Mouse (Mus musculus): ENCODE results near the gene Crybg2.

Gene Crybg2

DNA sequence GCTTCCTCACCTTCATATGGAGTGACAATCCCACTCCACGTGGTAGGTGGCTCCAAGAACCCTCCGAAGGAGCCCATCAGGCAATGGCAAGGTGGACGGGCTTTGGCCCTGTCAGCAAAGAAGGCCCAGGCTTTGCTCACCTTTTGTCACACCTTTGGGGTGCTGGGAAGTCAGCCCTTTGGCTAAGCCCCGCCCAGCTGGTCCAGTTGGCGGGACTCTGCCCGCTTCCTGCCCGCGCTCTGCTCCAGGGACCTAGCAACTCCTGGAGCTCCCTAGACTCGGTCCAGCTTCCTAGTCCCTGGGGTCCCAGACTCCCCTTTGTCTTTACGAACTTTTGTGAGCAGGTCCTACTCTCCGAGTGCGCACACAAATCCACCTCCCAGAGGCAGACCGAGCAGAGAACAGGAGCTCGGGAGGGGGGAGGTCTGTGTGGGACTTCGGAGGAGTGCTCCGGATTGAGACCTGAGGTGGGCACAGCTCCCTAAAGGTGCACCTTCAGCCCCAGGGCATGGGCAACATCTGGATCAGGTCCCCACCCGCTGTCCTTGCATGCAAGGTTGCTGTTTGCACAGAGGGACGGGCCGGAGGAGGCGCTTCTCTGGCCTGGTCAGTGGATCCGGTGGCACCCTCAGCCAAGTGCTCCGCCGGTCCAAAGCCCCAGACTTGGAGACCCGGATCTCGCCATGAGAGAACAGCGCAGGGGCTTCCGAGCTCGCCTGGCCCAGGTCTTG, at the start of gene Crybg2:
TSS of gene Crybg2 (plus strand) at position 681 of the 731 bp plus-strand sequence.
- no peak for DNase-seq

DNA sequence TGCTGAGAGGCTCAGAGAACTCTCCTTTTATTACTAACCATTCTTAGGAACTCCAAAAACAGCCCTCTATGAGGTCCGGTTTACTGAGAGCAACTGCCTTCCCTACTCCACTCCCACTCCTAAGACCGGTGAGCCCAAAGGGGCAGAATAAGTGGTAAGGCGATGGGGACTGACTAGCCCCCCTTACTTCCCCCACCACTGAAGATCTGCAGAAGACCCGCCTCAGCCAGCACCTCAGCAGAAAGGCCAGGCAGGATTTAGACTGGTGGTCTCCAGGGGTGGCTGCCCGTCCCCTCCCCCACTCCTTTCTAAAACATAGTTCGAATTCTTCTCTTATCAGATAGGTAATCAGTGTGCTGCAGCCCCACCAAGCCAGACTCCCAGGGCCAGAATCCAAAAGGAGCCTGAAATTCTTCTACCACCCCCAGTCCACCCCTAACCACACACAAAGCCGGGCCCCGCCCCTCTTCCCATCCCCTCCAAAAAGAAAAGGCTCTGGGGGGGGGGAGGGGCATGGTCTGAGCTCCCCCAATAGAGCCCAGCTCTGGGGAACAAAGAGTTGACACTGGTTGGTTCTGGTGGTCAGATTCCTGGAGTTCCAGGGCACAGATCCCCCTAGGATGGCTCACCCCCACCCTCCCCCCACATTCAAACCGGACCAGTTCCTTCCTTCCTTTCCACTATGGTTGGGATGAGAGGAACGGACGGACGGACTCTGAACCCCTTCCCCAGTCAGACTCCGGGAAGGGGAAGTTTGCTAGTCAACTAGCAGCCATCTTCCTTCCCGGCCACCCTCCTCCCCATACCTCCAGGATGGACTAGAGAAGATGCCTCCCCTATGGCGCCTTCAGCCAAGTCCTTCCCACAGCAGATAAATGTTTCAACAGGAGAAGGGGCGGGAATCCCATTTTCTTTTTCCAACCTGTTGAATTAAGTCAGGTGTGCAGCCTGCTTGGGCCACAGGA, 48.9 kb upstream of the Crybg2 start:
- no peak for DNase-seq

DNA sequence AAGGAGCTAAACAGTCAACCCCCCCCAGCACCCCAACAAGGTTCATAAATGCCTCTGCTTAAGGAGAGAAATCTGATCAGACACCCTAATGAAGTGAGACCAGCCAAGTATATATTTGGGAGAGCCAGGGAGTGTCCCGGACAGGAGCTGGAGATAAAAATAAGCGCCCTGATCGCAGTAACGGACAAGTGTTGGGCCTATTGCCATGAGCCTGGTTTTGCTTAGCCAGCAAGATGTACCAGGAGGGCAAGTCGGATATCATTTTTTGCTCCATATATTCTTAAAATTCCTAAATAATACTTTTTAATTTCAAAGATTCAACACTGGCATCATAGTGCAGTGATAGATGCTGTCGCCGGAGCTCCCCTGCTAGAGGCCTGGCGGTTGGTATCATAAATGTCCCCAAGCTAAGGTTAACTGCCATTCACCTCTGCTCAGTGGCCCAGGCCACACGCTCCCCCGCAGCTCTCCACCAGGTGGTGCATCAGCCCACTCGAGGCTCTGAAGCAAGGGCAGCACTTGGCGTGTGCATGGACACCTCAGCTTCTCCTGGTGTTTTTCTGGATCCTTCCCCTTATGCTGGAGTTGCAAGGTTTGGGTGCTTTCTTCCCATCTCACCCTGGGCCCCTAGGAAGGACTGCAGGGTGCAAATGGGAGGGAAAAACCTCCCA, 47.6 kb upstream of the Crybg2 start:
- no peak for DNase-seq

DNA sequence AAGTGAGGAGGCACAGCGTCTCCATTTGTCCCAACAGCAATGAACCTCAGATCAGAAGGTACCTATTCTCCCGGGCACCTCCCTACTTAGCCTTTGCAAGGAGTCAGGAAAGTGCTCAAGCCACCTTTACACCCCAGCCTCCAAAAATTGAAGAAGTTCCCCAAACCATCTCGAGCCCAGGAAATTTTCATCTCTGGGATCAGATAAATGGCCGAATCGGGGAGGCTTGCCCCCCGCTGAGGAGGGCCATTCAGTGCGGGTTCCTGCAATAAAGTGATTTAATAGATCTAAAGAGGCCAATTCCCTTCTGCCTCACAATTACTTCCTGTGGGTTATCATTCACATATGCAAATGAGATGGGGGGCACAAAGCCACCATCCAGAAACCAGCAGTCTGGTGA, 44.4 kb upstream of the Crybg2 start:
- DNase-seq: no peak

DNA sequence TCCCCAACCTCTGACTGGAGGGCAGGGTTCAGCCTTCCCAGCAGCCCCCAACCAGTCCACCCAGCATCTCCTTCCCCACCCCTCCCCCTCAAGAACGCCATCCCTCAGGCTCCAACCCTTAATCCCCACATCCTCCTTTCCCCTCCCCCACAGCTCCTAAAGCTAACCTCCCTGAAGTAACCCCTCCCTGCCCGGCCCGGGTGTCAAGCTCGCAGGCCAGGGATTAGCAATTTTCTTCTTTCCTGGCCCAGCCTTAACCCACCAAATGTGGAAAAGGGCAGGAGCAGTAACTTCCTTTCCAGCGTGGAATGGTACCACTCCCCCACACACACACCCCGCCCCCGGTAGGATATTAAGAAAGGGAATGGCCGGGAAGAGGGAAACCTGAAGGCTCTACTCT, 43.8 kb upstream of the Crybg2 start:
- no peak for DNase-seq

DNA sequence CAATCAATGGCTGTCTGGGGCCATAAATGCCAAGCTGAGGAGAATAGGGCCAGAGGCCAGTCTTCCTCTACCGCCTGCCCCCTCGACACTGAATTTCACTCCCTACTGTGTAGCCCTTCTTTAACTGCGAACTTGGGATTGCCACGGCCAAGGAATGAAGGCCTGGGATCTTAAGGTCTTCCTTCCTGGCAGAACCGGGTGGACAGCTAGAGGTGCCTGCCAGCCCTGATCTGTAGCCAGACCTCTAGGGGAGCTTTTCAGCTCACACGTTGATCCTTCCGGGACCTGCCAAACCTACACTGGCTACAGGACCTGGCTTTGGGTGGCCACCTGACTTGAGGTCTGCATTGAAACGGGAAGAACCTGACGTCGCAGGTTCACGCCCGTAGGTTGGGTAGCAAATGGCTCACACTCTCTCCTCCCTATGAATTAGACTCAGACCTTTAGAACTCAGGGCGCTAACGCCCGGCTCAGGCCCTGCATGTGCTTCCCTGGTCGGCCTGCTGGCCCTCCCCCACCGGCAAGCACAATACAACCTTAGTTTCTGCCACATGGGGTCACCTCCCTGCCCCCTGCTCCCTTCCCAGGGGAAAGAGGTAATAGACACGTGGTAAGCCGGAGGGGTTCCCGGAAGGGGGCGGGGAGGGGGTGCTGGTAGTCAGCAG, 43.3 kb upstream of the Crybg2 start:
- DNase-seq: no peak

DNA sequence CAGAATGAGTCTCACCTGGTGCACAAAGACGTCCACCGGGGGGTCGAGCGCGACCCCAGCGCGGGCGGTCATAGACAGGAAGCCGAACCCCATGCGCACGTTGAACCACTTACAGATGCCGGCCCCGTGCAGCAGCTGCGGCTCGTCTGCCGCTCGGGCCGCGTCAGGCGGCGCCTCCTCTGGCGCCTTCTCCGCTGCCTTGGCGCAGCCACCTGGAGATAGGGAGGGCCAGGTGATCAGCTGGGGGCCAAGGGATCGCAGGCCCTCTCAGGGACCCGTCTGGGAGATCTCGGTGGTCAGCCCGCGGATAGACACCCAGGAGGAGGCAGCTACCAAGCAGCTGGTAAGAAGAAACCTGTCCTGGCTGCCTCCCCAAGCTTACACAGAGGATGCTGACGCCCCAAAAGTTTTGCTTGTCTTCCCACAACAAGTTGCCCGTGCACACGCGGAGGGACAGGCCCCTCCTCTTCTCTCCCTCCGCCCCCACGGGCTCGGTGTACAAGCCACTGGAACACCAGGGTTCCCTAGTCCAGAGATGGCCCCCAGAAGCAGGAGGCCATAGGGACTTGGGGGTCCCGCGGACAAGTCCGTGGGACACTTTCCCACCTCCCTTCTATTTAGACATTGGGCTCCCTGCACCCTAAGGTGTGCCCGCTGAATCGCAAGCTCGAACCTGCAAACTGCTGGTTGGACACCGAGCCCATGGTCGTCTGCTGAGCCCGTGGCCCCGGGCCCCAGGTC, 42.4 kb upstream of the Crybg2 start:
- no peak for DNase-seq

DNA sequence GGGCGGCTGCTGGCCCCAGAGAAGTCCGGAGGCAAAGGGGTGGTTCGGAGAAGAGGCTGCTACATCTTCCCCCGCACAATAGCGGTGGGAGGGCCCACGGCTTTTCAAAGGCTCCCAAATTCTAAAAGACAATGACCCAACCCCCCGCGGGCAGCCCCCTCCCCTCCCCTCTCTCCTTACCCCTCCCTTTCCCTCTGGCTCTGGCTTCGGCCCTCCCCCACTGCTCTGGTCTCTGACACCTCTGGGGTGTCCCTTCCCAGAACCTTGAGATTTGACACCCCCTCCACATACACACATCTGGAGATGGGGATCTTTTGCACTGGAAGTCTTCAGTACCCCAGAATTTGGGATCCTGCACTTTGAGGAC, 41.9 kb upstream of the Crybg2 start, which contains the start of gene Lin28a:
TSS of gene Lin28a (minus strand) at position 63 of the 367 bp plus-strand sequence.
- no peak for DNase-seq

DNA sequence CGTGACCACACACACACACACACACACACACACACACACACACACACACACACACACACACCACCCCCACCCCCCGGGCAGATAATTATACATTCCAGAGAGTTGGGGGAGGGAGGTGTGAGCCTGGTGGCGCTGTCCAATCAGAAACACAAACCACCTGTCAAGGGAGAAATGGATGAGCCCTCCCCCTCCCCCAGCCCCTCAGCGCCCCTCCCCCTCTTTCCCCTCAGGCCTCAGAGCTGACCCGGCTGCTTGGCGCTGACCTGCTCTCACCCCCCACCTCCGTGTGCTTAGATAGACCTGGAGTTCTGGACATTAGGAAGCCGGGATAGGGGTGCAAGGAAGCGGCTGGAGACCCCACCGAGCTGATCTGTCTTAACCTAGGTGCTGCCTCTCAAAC, 41.4 kb upstream of the Crybg2 start:
- no peak for DNase-seq

DNA sequence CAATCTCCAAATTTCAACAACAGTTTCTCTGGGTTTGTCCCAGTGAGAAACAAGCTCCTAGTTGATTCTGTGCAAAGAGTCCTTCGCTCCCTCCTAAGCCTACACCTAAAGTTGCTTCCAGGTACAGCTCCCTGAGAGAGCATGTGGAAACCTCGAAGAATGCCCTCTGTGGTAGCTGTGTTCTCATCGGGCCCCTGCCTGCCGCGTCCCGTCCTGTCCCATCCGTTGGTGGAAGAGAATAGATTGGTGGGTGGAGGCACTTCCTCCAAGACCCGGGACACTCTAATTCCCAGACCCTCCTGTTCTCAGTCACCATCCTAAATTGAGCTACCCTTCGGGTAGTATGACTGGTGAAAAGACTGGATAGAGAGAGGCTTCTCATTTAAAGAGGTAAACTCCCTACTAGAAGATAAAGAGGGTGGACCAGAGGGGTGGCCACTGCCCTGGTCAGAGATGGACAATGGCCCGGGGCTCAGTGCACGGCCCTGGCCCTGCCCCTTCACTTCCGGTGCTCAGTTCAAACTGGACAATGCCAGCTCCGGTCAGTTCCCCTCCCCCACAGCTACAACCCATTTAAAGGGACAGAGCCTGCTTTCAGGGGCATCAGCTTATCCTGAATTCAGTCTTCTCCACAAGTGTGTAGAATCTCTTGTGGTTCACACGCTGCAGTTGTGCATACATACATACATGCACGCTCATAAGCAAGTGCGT, 40.8 kb upstream of the Crybg2 start:
- DNase-seq: peak; percentile 80

DNA sequence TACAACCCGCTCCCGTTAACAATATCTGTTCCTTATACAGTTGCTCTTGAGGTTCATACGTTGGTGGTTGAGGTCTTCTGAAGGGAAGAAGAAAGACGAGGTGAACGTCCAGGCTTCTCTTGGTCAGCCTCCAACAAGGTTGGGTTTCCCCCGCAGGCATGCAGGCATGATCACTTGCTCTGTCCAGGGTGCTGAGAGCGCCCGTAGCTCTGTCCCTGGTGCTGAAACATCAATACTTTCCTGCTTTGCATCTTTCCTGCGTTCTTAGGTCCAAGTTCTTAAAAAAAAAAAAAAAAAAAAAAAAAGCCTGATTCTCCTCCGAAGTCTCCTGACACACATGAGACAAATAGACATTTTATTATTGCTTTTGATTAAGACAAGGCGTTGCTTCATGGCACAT, 40.0 kb upstream of the Crybg2 start:
- DNase-seq: no peak

DNA sequence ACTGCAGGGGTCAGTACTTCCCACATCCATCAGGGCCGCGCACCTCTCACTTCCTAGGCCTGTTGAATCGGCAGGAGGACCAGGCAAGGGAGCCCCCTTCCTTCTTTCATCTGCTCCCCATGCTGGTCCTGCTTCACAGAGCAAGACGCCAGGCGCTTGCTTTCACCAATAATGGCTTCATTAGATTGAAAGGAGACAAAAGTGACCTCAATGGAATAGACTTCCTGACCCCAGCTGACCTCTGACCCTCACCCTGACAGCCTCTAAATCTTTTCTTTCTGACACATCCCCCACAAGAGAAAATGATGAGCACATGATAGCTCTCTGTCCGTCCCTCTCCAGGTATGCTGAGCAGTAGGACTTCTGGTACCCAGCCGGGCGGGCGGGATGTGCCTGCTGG, 34.8 kb upstream of the Crybg2 start:
- no peak for DNase-seq

DNA sequence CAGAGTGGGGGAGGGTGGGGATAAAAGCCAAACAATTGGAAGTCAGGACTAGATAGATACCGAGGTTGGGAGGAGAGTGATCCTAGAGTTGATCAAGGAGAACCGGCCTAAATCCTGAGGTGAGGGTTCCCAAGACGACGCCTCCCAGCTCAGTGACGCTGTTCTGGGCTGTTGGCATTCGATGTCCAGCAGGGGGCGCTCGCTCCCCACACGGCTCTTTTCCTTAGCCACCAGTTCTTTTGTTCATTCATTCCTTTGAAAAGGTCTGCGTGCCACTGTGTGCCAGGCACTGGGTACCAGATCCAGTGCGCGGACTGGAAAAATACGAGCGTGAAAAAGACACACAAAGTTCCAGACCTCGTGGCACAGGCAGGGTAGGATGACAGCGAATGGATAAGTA, 24.7 kb upstream of the Crybg2 start:
- peak; percentile 72 for DNase-seq

DNA sequence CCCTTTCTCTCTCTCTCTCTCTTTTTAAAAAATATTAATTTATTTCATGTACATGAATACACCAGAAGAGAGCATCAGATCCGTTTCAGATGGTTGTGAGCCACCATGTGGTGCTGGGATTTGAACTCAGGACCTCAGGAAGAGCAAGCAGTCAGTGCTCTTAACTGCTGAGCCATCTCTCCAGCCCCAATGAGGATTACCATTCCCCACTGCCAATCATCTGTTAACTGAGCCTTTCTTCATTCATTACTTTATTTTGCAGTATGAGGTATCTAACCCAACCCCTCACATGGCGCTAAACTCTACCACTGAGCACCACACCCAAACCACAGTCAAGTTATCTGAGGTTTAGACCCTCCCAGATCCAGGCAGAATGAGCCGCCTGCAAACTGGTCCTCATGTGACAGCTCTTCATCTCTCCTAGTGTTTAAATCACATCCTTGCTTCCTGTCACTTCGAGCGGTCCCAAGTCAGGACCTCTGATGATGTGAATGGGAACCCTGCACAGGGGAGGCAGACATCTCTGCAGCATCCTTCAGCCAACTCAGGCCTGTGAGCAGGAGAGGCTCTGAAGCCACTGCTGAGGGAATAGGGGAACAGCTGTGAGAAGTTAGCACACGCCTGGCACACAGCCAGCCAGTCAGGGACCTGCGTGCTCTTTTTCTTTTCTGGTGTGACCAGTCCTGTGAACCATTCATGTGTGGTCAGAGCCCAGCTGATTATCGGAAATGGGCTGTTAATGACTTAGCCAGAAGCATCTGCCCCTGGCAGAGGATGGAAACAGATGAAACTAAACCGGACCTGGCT, 19.1 kb upstream of the Crybg2 start:
- DNase-seq: no peak

DNA sequence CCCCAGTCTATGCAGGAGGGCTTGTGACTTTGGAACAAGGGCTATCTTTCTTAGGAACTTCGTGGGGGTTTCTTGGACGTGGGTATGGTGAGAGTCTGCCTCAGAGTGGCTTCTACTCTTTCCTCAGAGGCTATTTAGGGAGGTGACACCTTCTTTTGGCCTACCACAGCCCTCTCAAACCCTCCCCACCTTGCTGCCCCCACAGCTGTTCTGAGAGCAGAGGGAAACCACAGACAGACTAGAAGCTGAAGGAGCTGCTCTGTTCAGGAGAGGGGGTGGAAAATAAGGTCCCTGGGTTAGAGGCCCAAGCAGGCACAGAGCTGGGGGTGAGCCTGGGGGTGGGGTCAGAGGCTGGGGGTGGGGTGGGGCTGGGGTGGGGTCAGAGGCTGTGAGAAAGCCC, 17.6 kb upstream of the Crybg2 start:
- DNase-seq: no peak

DNA sequence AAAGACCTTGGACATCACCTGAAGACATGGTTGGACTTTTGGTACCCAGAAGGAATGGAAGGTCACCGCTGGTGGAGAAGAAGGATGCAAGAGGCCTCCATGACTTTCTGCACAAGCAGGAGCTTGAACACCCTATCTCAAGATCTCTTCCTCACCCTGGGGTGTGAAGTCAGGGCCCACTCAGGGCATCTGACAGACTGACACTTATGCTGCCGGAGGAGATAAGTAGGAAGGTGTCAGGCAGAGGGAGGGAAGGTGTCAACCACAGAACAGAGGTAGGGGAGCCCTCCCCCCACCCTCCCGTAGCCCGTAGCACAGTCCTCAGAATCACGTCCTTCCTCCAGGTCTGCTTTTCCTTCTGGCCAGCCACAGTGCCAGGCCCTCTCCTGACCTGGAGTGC, 13.0 kb upstream of the Crybg2 start:
- DNase-seq: no peak

DNA sequence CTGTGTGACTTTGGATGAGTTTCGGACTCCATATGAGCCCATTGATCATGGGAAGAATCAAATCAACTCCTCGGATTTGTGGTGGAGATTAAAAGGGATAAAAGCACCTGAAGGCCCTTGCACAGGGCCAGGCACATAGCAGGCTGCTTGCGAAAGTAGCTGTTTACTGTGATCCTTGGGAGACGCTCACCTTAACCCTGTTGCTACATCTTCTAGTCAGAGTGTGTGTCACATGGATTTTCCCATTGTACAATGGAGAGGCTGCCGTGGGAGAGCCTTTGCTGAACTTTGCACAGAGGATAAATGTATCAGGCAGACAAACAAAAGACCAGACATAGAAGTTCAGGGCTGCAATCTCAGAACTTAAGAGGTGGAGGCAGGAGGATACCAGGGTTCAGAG, 8.7 kb upstream of the Crybg2 start:
- DNase-seq: no peak

DNA sequence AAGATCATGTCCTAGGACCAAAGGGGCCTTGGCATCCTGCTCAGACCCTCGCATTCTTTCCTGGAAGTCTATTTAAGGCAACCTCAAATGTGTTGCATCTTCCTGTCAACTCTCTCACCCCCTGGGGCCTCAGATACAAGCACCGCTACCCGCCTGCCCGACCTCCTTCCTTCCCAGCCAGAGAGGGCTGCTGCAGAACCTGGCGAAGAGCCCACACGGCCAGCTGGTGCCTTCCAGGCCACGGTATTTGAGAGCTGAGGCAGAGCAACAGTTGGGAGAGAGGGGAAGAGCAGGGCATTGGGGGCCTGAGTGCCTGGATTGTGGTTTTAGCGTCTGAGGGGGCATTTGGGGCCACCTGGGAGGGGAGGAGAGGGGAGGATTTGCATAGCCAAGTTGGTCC, 8.1 kb upstream of the Crybg2 start:
- DNase-seq: peak; percentile 71

DNA sequence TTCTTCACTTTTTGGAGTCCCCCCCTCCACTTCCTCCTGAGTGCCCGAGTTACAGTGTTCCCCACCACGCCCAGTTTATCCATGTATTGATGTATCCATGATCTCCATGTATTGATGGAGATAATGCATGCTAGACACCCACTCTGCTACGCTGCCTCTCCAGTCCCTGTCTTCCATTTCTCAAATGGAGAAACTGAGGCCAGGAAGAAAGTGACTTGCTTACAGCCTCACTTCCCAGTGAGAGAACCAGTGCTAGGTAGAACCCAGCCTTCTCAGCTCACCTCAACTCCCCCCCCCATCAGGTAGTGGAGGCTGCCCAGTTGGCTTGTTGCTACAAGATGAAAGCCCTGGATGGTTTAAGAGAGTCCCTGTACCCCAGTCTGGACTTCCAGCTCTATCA, 7.1 kb upstream of the Crybg2 start, which contains the start of gene Zfp683:
TSS of gene Zfp683 (plus strand) at position 301 of the 400 bp plus-strand sequence.
- no peak for DNase-seq

DNA sequence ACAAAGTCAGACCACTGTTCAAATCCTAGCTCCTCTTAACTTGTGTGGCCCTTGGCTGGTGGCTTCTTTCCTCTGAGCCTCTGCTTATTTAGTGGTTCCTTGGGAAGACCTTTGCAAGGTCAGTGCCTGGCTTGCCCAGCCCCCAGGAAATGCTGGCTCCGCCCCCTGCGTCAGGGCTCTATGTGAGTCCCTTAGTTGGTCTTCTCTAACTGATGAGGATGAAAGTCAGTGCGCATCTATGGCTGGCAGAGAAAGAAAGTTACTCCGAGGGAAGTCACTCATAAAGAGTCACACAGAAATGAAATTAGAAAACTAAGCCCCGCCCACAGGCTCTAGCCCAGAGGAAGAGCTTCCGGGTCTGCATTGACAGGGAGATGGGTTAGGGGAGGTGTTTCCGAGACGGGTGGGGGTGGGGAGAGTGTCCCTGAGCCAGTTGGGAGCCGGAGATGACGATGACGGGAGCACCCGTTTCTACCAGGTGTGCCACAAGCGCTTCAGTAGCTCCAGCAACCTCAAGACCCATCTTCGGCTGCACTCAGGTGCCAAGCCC, 2.4 kb upstream of the Crybg2 start:
- DNase-seq: no peak
